Mouse (Mus musculus): ENCODE measurements around the gene Slc25a26. TPM values are rescaled to one million over a fixed set of nuclear protein-coding genes. Genes with fewer than 3 reads are reported as not detected.
A peak's percentile ranks its signal among the peaks of the same experiment; 100 is the strongest.

Slc25a26 gene
- 11.3 and 12.5 TPM in 2 replicates for polyA plus RNA-seq (2015; fragmentation: Nextera tagmentation; extraction: Ambion mirVana)

- DNase-seq (ENCODE audit: low spot score) = peak; percentile 94
- ATAC-seq (replicated peaks; ENCODE audit: low FRiP score, low read depth) = peak; percentile 96
- Histone ChIP-seq H3K4me3 (replicated peaks; ENCODE audit: low read depth, low read length) (peak within 1 kb of the TSS; percentile 71), H3K9ac (ENCODE audit: low read depth, low read length) (peak within 1 kb of the TSS; percentile 48), H3K27ac (peak within 1 kb of the TSS; percentile 31; the same call in 1 of the 2 replicates), H3K9me3 (replicated peaks; ENCODE audit: low read length) (no peaks in the 10 kb centered on the region), H3K27me3 (ENCODE audit: insufficient read depth, low read length) (no peaks in the 10 kb centered on the region), H3K4me2 (ENCODE audit: low read length) (peak within 1 kb of the TSS; percentile 80), H3K4me1 (replicated peaks; ENCODE audit: insufficient read depth, low read length) (0 out of 2 replicates have a peak, but pooled peaks cover 7% of the 10 kb centered on the region), H3K36me3 (ENCODE audit: insufficient read depth, low read length) (no peaks in the 10 kb centered on the region)
- under 1% methylated on average over 37 of the region's 37 CpGs for WGBS
- no peak for TF ChIP-seq CTCF (IDR thresholded peaks at IDR 0.05; ENCODE audit: low read depth)
Measured at GRCm38 (mm10) chr6:94499897-94500623, at the start of gene Slc25a26. Gene Slc25a26 (plus strand): TSS chr6:94500331.

GRCm38 (mm10) chr6:94464037-94464891 lies 35.9 kb upstream of the Slc25a26 start:
- Histone ChIP-seq H3K27ac (no peak overlapping the region), H3K27me3 (ENCODE audit: insufficient read depth, low read length) (no peaks in the 10 kb centered on the region), H3K9me3 (replicated peaks; ENCODE audit: low read length) (no peaks in the 10 kb centered on the region), H3K9ac (ENCODE audit: low read depth, low read length) (no peak overlapping the region), H3K36me3 (ENCODE audit: insufficient read depth, low read length) (no peaks in the 10 kb centered on the region), H3K4me1 (replicated peaks; ENCODE audit: insufficient read depth, low read length) (no peaks in the 10 kb centered on the region), H3K4me3 (replicated peaks; ENCODE audit: low read depth, low read length) (no peak overlapping the region), H3K4me2 (ENCODE audit: low read length) (peak overlapping the region; percentile 35)
- peak; percentile 91 for TF ChIP-seq CTCF (IDR thresholded peaks at IDR 0.05; ENCODE audit: low read depth)
- ATAC-seq (replicated peaks; ENCODE audit: low FRiP score, low read depth) (no peak), DNase-seq (ENCODE audit: low spot score) (peak; percentile 91)
- 20% methylated on average over 12 of the region's 12 CpGs for WGBS

DNA sequence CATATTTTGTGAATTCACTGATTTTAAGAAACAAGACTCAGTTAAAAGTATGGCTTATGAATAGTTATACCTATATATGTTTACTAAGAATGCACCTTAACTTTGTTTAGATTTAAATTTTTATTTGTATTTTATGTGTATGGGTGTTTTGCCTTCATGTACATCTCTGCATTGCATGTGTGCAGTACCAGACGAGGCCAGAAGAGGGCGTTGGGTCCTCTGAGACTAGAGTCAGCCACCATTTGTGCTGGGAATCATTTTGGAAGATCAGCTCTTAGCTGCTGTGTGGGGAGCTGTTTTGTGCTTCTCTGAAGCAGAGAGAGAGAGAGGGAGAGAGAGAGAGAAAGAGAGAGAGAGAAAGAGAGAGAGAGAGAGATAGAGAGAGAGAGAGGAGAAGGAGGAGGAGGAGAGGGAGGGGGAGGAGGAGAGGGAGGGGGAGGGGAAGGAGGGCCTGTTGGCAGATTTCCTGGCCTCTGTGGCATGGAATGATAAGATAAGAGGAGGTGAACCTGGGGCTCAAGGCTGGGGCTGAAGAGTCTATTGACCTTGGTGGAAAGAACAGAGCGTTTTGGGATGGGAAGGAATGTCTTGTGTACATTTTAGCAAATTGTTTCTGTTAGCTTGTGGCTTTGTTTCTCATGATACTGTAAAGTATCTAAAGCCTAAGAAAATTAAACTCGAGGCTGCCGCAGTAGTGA lies 33.5 kb upstream of the Slc25a26 start:
- Histone ChIP-seq H3K4me1 (replicated peaks; ENCODE audit: insufficient read depth, low read length) (no peaks in the 10 kb centered on the region), H3K9me3 (replicated peaks; ENCODE audit: low read length) (no peaks in the 10 kb centered on the region), H3K36me3 (ENCODE audit: insufficient read depth, low read length) (no peaks in the 10 kb centered on the region), H3K4me3 (replicated peaks; ENCODE audit: low read depth, low read length) (no peak overlapping the region), H3K27ac (no peak overlapping the region), H3K27me3 (ENCODE audit: insufficient read depth, low read length) (no peaks in the 10 kb centered on the region), H3K9ac (ENCODE audit: low read depth, low read length) (no peak overlapping the region), H3K4me2 (ENCODE audit: low read length) (no peak overlapping the region)
- 55% methylated on average over 5 of the region's 5 CpGs for WGBS
- ATAC-seq (replicated peaks; ENCODE audit: low FRiP score, low read depth) (no peak), DNase-seq (ENCODE audit: low spot score) (no peak)
- peak; percentile 44; the same call in 1 of the 2 replicates for TF ChIP-seq CTCF (IDR thresholded peaks at IDR 0.05; ENCODE audit: low read depth)

DNA sequence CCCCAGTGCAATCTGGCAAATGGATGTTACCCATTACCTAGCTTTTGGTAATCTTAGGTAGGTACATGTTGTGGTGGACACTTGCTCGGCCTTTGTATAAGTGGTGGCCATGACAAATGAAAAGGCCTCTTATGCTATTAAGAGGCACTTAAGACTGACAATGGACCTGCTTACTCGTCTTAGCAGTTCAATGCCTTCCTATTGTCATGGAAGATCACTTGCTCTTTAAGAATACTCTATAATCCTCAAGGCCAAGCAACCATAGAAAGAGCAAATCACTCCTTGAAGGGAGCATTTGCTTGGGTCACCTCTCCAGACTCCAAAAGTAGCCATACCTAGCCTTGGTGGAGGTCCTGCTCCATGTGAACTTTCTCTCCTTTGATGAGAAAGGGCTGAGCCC lies 7.4 kb upstream of the Slc25a26 start:
- Histone ChIP-seq H3K27ac (no peak overlapping the region), H3K9ac (ENCODE audit: low read depth, low read length) (no peak overlapping the region), H3K4me3 (replicated peaks; ENCODE audit: low read depth, low read length) (no peak overlapping the region), H3K4me1 (replicated peaks; ENCODE audit: insufficient read depth, low read length) (no peaks in the 10 kb centered on the region), H3K9me3 (replicated peaks; ENCODE audit: low read length) (no peaks in the 10 kb centered on the region), H3K4me2 (ENCODE audit: low read length) (no peak overlapping the region), H3K27me3 (ENCODE audit: insufficient read depth, low read length) (no peaks in the 10 kb centered on the region), H3K36me3 (ENCODE audit: insufficient read depth, low read length) (no peaks in the 10 kb centered on the region)
- no peak for TF ChIP-seq CTCF (IDR thresholded peaks at IDR 0.05; ENCODE audit: low read depth)
- ATAC-seq (replicated peaks; ENCODE audit: low FRiP score, low read depth) (no peak), DNase-seq (ENCODE audit: low spot score) (no peak)
- WGBS = 65% methylated on average over 2 of the region's 2 CpGs

GRCm38 (mm10) chr6:94503963-94504362 lies 3.8 kb downstream of the Slc25a26 start:
- Histone ChIP-seq H3K4me2 (ENCODE audit: low read length) (no peak overlapping the region), H3K27me3 (ENCODE audit: insufficient read depth, low read length) (no peaks in the 10 kb centered on the region), H3K36me3 (ENCODE audit: insufficient read depth, low read length) (no peaks in the 10 kb centered on the region), H3K27ac (no peak overlapping the region), H3K4me1 (replicated peaks; ENCODE audit: insufficient read depth, low read length) (0 out of 2 replicates have a peak, but pooled peaks cover 7% of the 10 kb centered on the region), H3K9ac (ENCODE audit: low read depth, low read length) (no peak overlapping the region), H3K9me3 (replicated peaks; ENCODE audit: low read length) (no peaks in the 10 kb centered on the region), H3K4me3 (replicated peaks; ENCODE audit: low read depth, low read length) (no peak overlapping the region)
- no peak for TF ChIP-seq CTCF (IDR thresholded peaks at IDR 0.05; ENCODE audit: low read depth)
- WGBS = 70% methylated on average over 6 of the region's 6 CpGs
- ATAC-seq (replicated peaks; ENCODE audit: low FRiP score, low read depth) (no peak), DNase-seq (ENCODE audit: low spot score) (no peak)

DNA sequence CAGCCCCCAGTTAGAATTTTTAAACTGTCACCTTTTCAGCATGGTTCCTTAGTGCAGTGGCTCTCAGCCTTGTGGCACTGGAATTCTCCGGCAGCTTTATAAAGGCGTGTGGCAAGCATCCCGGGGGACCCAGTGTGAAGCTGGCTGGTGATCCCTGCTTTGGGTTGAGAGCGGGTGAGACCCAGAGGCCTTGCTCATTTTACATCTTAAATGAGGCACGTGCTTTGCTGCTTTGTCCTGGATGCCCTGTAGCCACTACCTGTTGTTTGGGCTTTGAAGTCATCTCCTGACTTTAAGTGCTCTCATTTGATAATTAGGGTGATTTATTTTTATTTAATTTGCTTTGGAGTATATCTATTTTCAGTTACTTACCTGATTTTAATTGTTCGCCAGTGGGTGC lies 7.8 kb downstream of the Slc25a26 start:
- Histone ChIP-seq H3K27me3 (ENCODE audit: insufficient read depth, low read length) (no peaks in the 10 kb centered on the region), H3K9ac (ENCODE audit: low read depth, low read length) (no peak overlapping the region), H3K4me3 (replicated peaks; ENCODE audit: low read depth, low read length) (no peak overlapping the region), H3K27ac (no peak overlapping the region), H3K4me1 (replicated peaks; ENCODE audit: insufficient read depth, low read length) (no peaks in the 10 kb centered on the region), H3K4me2 (ENCODE audit: low read length) (no peak overlapping the region), H3K36me3 (ENCODE audit: insufficient read depth, low read length) (no peaks in the 10 kb centered on the region), H3K9me3 (replicated peaks; ENCODE audit: low read length) (no peaks in the 10 kb centered on the region)
- WGBS = 85% methylated on average over 6 of the region's 6 CpGs
- ATAC-seq (replicated peaks; ENCODE audit: low FRiP score, low read depth) = no peak
- TF ChIP-seq CTCF (IDR thresholded peaks at IDR 0.05; ENCODE audit: low read depth) = no peak
- DNase-seq (ENCODE audit: low spot score) = no peak
